Mouse (Mus musculus): ENCODE data around the gene Klhl3. TPM values are rescaled to one million over a fixed set of nuclear protein-coding genes. Genes with fewer than 3 reads are reported as not detected.
A peak's percentile ranks its signal among the peaks of the same experiment; 100 is the strongest.

The Klhl3 gene
- total and polyA plus RNA-seq, 2 experiments from 2014 or later, result 5.6 to 7.4 TPM

DNA sequence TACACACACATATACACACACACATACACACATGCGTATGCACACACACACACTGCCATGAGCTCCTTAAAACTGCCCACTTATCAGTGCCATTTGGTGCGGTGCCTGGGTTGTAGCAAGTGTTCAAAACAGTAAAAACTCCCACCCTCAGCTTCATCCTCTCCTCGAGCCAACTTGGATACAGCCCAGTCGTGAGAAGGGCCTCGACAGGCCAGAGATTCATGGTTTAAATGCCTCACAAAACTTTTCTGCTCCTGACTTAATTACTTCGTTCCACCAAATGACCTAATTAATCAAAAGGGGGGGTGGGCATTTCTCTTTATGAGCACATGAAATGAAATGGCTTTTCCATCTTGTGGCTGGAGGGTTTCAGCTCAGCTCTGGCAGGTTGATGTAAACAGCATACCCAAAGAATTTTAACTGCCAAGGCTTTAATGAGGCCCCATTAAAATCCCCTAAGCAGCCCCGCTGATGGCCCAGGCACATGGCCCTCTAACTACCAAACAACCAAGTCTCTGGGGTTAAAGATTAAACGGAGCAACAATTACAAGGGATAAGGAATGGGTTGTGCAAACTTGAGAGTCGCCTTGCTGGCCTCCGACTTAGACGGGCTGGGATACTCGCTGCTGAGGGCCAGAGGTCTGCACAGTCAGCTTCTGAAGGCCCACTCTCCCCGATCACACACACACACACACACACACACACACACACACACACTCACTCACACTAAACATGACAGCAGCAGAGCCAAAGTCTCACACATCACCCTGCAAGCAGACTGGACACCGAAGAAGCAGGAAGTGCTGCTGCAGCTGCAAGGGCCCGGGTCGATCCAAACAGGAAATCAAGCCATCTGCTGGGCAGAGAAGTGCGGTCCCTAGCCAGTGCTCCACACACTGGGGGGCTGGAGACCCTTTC, 55.2 kb downstream of the Klhl3 start:
- Histone ChIP-seq H3K4me2 (ENCODE audit: low read depth, low read length) (no peak overlapping the region), H3K36me3 (replicated peaks; ENCODE audit: control insufficient read depth, insufficient read depth, low read length) (peaks cover 15% of the 10 kb centered on the region; the same call in 1 of the 2 replicates), H3K9ac (replicated peaks; ENCODE audit: low read depth, low read length) (no peak overlapping the region), H3K27me3 (ENCODE audit: control insufficient read depth, insufficient read depth, low read length) (no peaks in the 10 kb centered on the region), H3K4me3 (ENCODE audit: low read depth, low read length) (no peak overlapping the region), H3K9me3 (replicated peaks; ENCODE audit: control insufficient read depth, low read length) (no peaks in the 10 kb centered on the region), H3K27ac (ENCODE audit: low read depth) (peak overlapping the region; percentile 59), H3K4me1 (ENCODE audit: control insufficient read depth, insufficient read depth) (no peaks in the 10 kb centered on the region)
- DNase-seq (ENCODE audit: low spot score), result peak; percentile 42
- peak; percentile 65 for ATAC-seq (ENCODE audit: insufficient read depth, low read depth)
- WGBS, result 47% methylated on average over 17 of the region's 17 CpGs
- no peak for TF ChIP-seq EP300 (IDR thresholded peaks at IDR 0.05; ENCODE audit: low read depth)
- no peak for TF ChIP-seq CTCF (IDR thresholded peaks at IDR 0.05; ENCODE audit: low read depth)

DNA sequence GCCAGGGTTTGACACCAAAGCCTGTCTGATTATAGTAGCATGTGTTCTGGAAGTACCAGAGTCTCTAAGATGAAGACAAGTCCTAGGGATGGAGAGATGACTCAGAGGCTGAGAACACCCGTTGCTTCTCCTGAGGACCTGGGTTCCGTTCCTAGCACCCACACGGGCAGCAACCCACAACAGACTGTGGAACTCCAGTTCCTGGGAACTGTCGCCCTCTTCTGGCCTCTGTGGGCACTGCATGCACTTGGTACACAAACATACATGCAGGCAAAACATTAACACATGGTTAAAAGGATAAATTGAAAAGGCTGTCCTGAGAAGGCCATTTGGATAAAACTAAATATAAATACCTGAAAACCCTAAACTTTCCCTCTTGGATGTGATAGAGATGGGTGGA, 56.8 kb downstream of the Klhl3 start:
- Histone ChIP-seq H3K4me3 (ENCODE audit: low read depth, low read length) (no peak overlapping the region), H3K4me2 (ENCODE audit: low read depth, low read length) (no peak overlapping the region), H3K9me3 (replicated peaks; ENCODE audit: control insufficient read depth, low read length) (no peaks in the 10 kb centered on the region), H3K9ac (replicated peaks; ENCODE audit: low read depth, low read length) (no peak overlapping the region), H3K27ac (ENCODE audit: low read depth) (no peak overlapping the region), H3K27me3 (ENCODE audit: control insufficient read depth, insufficient read depth, low read length) (no peaks in the 10 kb centered on the region), H3K4me1 (ENCODE audit: control insufficient read depth, insufficient read depth) (no peaks in the 10 kb centered on the region), H3K36me3 (replicated peaks; ENCODE audit: control insufficient read depth, insufficient read depth, low read length) (peaks cover 5% of the 10 kb centered on the region; the same call in 1 of the 2 replicates)
- DNase-seq (ENCODE audit: low spot score) (no peak), ATAC-seq (ENCODE audit: insufficient read depth, low read depth) (no peak)
- WGBS, result 81% methylated on average over 4 of the region's 4 CpGs
- TF ChIP-seq EP300 (IDR thresholded peaks at IDR 0.05; ENCODE audit: low read depth) (no peak), CTCF (IDR thresholded peaks at IDR 0.05; ENCODE audit: low read depth) (0 out of 2 replicates have a peak, but pooled peaks have one; percentile 16)

DNA sequence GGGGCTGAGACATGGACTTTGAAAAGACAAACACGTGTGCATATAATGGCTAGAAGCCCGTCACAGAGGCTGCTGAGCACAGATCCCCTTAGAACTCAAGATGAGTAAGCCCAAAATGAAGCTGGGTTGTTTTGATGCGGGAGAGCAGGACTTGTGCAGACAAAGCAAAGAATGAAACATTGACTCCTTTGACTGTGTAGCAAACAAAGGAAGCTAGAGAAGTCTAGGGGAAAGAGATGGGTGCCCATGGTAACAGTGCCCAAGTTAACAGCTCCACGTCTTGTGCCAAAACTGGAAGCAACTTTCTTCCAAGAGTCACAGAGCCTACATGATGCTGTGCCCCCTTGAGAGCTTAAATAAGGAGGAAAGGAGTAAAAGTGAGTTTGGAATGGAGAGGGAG, 59.8 kb downstream of the Klhl3 start:
- H3K36me3 ChIP-seq (replicated peaks; ENCODE audit: control insufficient read depth, insufficient read depth, low read length), result 0 out of 2 replicates have a peak, but pooled peaks cover 3% of the 10 kb centered on the region
- no peak for ATAC-seq (ENCODE audit: insufficient read depth, low read depth)
- no peak overlapping the region for H3K4me2 ChIP-seq (ENCODE audit: low read depth, low read length)
- H3K27ac ChIP-seq (ENCODE audit: low read depth), result no peak overlapping the region
- 86% methylated on average over 4 of the region's 4 CpGs for WGBS
- DNase-seq (ENCODE audit: low spot score), result no peak
- H3K27me3 ChIP-seq (ENCODE audit: control insufficient read depth, insufficient read depth, low read length), result no peaks in the 10 kb centered on the region
- no peak overlapping the region for H3K4me3 ChIP-seq (ENCODE audit: low read depth, low read length)
- H3K9ac ChIP-seq (replicated peaks; ENCODE audit: low read depth, low read length), result no peak overlapping the region
- H3K9me3 ChIP-seq (replicated peaks; ENCODE audit: control insufficient read depth, low read length), result no peaks in the 10 kb centered on the region
- no peaks in the 10 kb centered on the region for H3K4me1 ChIP-seq (ENCODE audit: control insufficient read depth, insufficient read depth)
- TF ChIP-seq EP300 (IDR thresholded peaks at IDR 0.05; ENCODE audit: low read depth) (no peak), CTCF (IDR thresholded peaks at IDR 0.05; ENCODE audit: low read depth) (no peak)

DNA sequence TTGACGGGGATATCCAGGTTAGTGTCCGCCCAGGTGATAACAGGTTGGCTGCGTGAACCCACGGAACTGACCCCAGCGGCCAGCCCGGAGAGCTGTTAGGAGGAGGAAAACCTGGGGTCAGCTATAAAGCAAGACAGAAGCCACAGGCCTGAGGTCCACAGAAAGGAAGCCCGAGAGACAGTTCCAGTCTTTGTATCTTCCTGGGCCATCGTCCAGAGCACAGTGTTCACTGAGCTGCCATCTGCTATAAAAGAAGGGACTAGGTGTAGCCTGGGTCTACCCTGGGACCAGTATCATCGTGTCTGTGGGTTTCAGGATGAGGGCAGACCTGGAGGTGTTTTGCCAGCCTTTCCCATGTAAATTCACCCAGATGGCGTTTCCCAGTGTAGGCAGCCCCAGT, 61.7 kb downstream of the Klhl3 start:
- no peak for DNase-seq (ENCODE audit: low spot score)
- WGBS, result 86% methylated on average over 10 of the region's 10 CpGs
- no peaks in the 10 kb centered on the region for H3K27me3 ChIP-seq (ENCODE audit: control insufficient read depth, insufficient read depth, low read length)
- H3K4me2 ChIP-seq (ENCODE audit: low read depth, low read length), result no peak overlapping the region
- no peak overlapping the region for H3K4me3 ChIP-seq (ENCODE audit: low read depth, low read length)
- H3K36me3 ChIP-seq (replicated peaks; ENCODE audit: control insufficient read depth, insufficient read depth, low read length), result 0 out of 2 replicates have a peak, but pooled peaks cover 3% of the 10 kb centered on the region
- TF ChIP-seq EP300 (IDR thresholded peaks at IDR 0.05; ENCODE audit: low read depth) (no peak), CTCF (IDR thresholded peaks at IDR 0.05; ENCODE audit: low read depth) (no peak)
- no peaks in the 10 kb centered on the region for H3K9me3 ChIP-seq (replicated peaks; ENCODE audit: control insufficient read depth, low read length)
- no peak for ATAC-seq (ENCODE audit: insufficient read depth, low read depth)
- H3K27ac ChIP-seq (ENCODE audit: low read depth), result no peak overlapping the region
- H3K9ac ChIP-seq (replicated peaks; ENCODE audit: low read depth, low read length), result no peak overlapping the region
- no peaks in the 10 kb centered on the region for H3K4me1 ChIP-seq (ENCODE audit: control insufficient read depth, insufficient read depth)

DNA sequence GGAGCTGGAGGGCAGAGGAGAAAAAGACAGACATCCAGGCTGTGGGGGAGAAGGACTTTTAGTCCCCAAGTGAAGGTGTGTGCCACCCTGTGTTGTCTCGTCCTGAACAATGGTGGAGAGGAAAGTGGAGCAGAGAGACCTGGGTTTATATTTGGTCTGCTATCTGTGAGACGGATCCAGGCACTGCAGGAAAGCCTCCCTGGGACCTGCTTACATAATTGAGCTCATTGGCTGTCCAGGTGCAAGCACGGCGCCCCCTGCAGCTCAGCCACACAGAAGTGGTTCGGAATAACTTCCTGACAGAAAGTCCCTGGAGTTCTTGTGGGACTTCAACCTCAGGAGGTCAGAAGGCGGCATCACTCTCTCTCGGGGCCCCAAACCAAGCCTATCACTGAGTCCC, 62.1 kb downstream of the Klhl3 start:
- no peak for ATAC-seq (ENCODE audit: insufficient read depth, low read depth)
- WGBS, result 55% methylated on average over 7 of the region's 7 CpGs

More for the DNA sequence above, 62.1 kb downstream of the Klhl3 start:
- no peak overlapping the region for H3K9ac ChIP-seq (replicated peaks; ENCODE audit: low read depth, low read length)
- no peaks in the 10 kb centered on the region for H3K4me1 ChIP-seq (ENCODE audit: control insufficient read depth, insufficient read depth)
- no peak overlapping the region for H3K27ac ChIP-seq (ENCODE audit: low read depth)
- no peak overlapping the region for H3K4me2 ChIP-seq (ENCODE audit: low read depth, low read length)
- DNase-seq (ENCODE audit: low spot score), result no peak
- no peaks in the 10 kb centered on the region for H3K9me3 ChIP-seq (replicated peaks; ENCODE audit: control insufficient read depth, low read length)
- 0 out of 2 replicates have a peak, but pooled peaks cover 3% of the 10 kb centered on the region for H3K36me3 ChIP-seq (replicated peaks; ENCODE audit: control insufficient read depth, insufficient read depth, low read length)
- H3K27me3 ChIP-seq (ENCODE audit: control insufficient read depth, insufficient read depth, low read length), result no peaks in the 10 kb centered on the region
- no peak overlapping the region for H3K4me3 ChIP-seq (ENCODE audit: low read depth, low read length)
- TF ChIP-seq CTCF (IDR thresholded peaks at IDR 0.05; ENCODE audit: low read depth) (no peak; the same call in 1 of the 2 replicates), EP300 (IDR thresholded peaks at IDR 0.05; ENCODE audit: low read depth) (no peak)

Measured in heart, postnatal 0 days (tissue).